Mouse (Mus musculus) limb, embryonic 15.5 days (tissue): ENCODE measurements around the gene Hhipl1. TPM values are rescaled to one million over a fixed set of nuclear protein-coding genes. Genes with fewer than 3 reads are reported as not detected.

Experiments
- ATAC-seq: fragments of 200-750 bp; cut with Nextera tagmentation; 2 replicates; pipeline ENCODE4 v1.8.0; 2017; ENCODE audit warnings: low read depth, moderate TSS enrichment; ENCODE audit not compliant: insufficient number of reproducible peaks, low FRiP score, low TSS enrichment
- H3K27ac ChIP-seq: fragments of 300-500 bp; sonication (generic); 2 replicates; pipeline ENCODE4 v1.5.1; 2015; ENCODE audit warnings: moderate library complexity, mild to moderate bottlenecking, inconsistent platforms
- H3K27me3 ChIP-seq: fragments of 300-500 bp; sonication (generic); 2 replicates; pipeline ENCODE4 v1.6.1; 2015; ENCODE audit warnings: inconsistent platforms
- H3K36me3 ChIP-seq: fragments of 300-500 bp; sonication (generic); 2 replicates; pipeline ENCODE4 v1.6.1; 2015; ENCODE audit warnings: inconsistent platforms
- H3K4me1 ChIP-seq: fragments of 300-500 bp; sonication (generic); 2 replicates; pipeline ENCODE4 v1.6.1; 2015; ENCODE audit warnings: inconsistent platforms
- H3K4me2 ChIP-seq: fragments of 300-500 bp; sonication (generic); 2 replicates; pipeline ENCODE4 v1.6.1; 2015; ENCODE audit warnings: mild to moderate bottlenecking, inconsistent platforms
- H3K4me3 ChIP-seq: fragments of 300-500 bp; sonication (generic); 2 replicates; pipeline ENCODE4 v1.5.1; 2015; ENCODE audit warnings: mild to moderate bottlenecking, inconsistent platforms
- H3K9ac ChIP-seq: fragments of 300-500 bp; sonication (generic); 2 replicates; pipeline ENCODE4 v1.6.1; 2015; ENCODE audit warnings: inconsistent platforms
- H3K9me3 ChIP-seq: fragments of 300-500 bp; sonication (generic); 2 replicates; pipeline ENCODE4 v1.6.1; 2016; ENCODE audit warnings: inconsistent platforms
- WGBS: fragments of 180-500 bp; shearing (Covaris S2); methylation state at CpG from one replicate; pipeline ENCODE4 v1.1.7; 2015; 5-methylcytosine and 5-hydroxymethylcytosine counted together
- polyA plus RNA-seq: library from polyadenylated mRNA; unstranded; fragments of >200 nt; fragmentation: Nextera tagmentation; extraction: Ambion mirVana; gene quantifications from 2 replicates; pipeline ENCODE4 v1.2.1, GENCODE M21; 2015

Gene Hhipl1
- polyA plus RNA-seq, 1 experiment from 2014 or later, result 1.4 TPM

GRCm38 (mm10) chr12:108349026-108349425, 43.0 kb downstream of the Hhipl1 start:
- Histone ChIP-seq H3K4me1 (peaks cover 7% of the 10 kb centered on the region), H3K27me3 (peaks cover 42% of the 10 kb centered on the region), H3K9me3 (no peaks in the 10 kb centered on the region), H3K9ac (no peak overlapping the region), H3K4me2 (no peak overlapping the region), H3K27ac (no peak overlapping the region), H3K4me3 (no peak overlapping the region), H3K36me3 (no peaks in the 10 kb centered on the region)
- no peak for ATAC-seq
- WGBS, result 54% methylated on average over 5 of the region's 5 CpGs

GRCm38 (mm10) chr12:108350931-108351330, 44.9 kb downstream of the Hhipl1 start:
- H3K9me3 ChIP-seq, result no peaks in the 10 kb centered on the region
- H3K4me2 ChIP-seq, result no peak overlapping the region
- H3K36me3 ChIP-seq, result no peaks in the 10 kb centered on the region
- no peak overlapping the region for H3K27ac ChIP-seq
- H3K27me3 ChIP-seq, result peaks cover 50% of the 10 kb centered on the region
- ATAC-seq, result no peak
- peaks cover 7% of the 10 kb centered on the region for H3K4me1 ChIP-seq
- H3K9ac ChIP-seq, result no peak overlapping the region
- no peak overlapping the region for H3K4me3 ChIP-seq
- WGBS, result 82% methylated on average over 10 of the region's 10 CpGs

GRCm38 (mm10) chr12:108352371-108353136, 46.5 kb downstream of the Hhipl1 start:
- WGBS, result 7% methylated on average over 35 of the region's 35 CpGs
- H3K27me3 ChIP-seq, result peaks cover 50% of the 10 kb centered on the region

GRCm38 (mm10) chr12:108354284-108354683, 48.2 kb downstream of the Hhipl1 start:
- WGBS, result 57% methylated on average over 2 of the region's 2 CpGs
- H3K4me1 ChIP-seq, result peaks cover 7% of the 10 kb centered on the region
- H3K4me2 ChIP-seq, result no peak overlapping the region
- no peak overlapping the region for H3K4me3 ChIP-seq
- no peak overlapping the region for H3K27ac ChIP-seq
- H3K9me3 ChIP-seq, result no peaks in the 10 kb centered on the region
- peak; percentile 26; the same call in 1 of the 2 replicates for ATAC-seq
- H3K9ac ChIP-seq, result no peak overlapping the region
- H3K36me3 ChIP-seq, result no peaks in the 10 kb centered on the region
- H3K27me3 ChIP-seq, result peaks cover 50% of the 10 kb centered on the region

More at GRCm38 (mm10) chr12:108352371-108353136, 46.5 kb downstream of the Hhipl1 start:
- Histone ChIP-seq H3K4me3 (peak overlapping the region; percentile 27), H3K27ac (no peak overlapping the region), H3K4me2 (peak overlapping the region; percentile 45), H3K9ac (0 out of 2 replicates have a peak overlapping the region, but pooled peaks have one; percentile 7), H3K36me3 (no peaks in the 10 kb centered on the region), H3K4me1 (peaks cover 7% of the 10 kb centered on the region), H3K9me3 (no peaks in the 10 kb centered on the region)
- no peak; the same call in 1 of the 2 replicates for ATAC-seq

GRCm38 (mm10) chr12:108355271-108355670, 49.2 kb downstream of the Hhipl1 start:
- ATAC-seq, result no peak
- Histone ChIP-seq H3K27me3 (peaks cover 44% of the 10 kb centered on the region), H3K4me3 (no peak overlapping the region), H3K27ac (no peak overlapping the region), H3K4me2 (no peak overlapping the region), H3K9ac (no peak overlapping the region), H3K36me3 (no peaks in the 10 kb centered on the region), H3K9me3 (no peaks in the 10 kb centered on the region), H3K4me1 (peaks cover 7% of the 10 kb centered on the region)
- 86% methylated on average over 1 of the region's 1 CpGs for WGBS

GRCm38 (mm10) chr12:108355986-108356385, 49.9 kb downstream of the Hhipl1 start:
- no peaks in the 10 kb centered on the region for H3K36me3 ChIP-seq
- no peak for ATAC-seq
- no peaks in the 10 kb centered on the region for H3K9me3 ChIP-seq
- no peak overlapping the region for H3K27ac ChIP-seq
- no peak overlapping the region for H3K4me2 ChIP-seq
- H3K9ac ChIP-seq, result no peak overlapping the region
- H3K4me1 ChIP-seq, result peaks cover 7% of the 10 kb centered on the region
- no peak overlapping the region for H3K4me3 ChIP-seq
- peaks cover 39% of the 10 kb centered on the region for H3K27me3 ChIP-seq

- no peaks in the 10 kb centered on the region for H3K9me3 ChIP-seq
- H3K36me3 ChIP-seq, result no peaks in the 10 kb centered on the region
- no peak overlapping the region for H3K4me3 ChIP-seq
- H3K27ac ChIP-seq, result no peak overlapping the region
- H3K27me3 ChIP-seq, result no peaks in the 10 kb centered on the region
- WGBS, result 4% methylated on average over 5 of the region's 5 CpGs
- no peak overlapping the region for H3K4me2 ChIP-seq
- H3K9ac ChIP-seq, result no peak overlapping the region
- no peak for ATAC-seq
- H3K4me1 ChIP-seq, result peaks cover 26% of the 10 kb centered on the region
Measured at GRCm38 (mm10) chr12:108363796-108364195, 57.7 kb downstream of the Hhipl1 start.

GRCm38 (mm10) chr12:108365340-108365739, 59.3 kb downstream of the Hhipl1 start:
- H3K9ac ChIP-seq, result no peak overlapping the region
- WGBS, result 10% methylated on average over 3 of the region's 3 CpGs
- no peak overlapping the region for H3K4me3 ChIP-seq
- no peaks in the 10 kb centered on the region for H3K9me3 ChIP-seq
- H3K27me3 ChIP-seq, result no peaks in the 10 kb centered on the region
- H3K4me1 ChIP-seq, result peaks cover 29% of the 10 kb centered on the region
- H3K36me3 ChIP-seq, result no peaks in the 10 kb centered on the region
- H3K27ac ChIP-seq, result 0 out of 2 replicates have a peak overlapping the region, but pooled peaks have one; percentile 11
- ATAC-seq, result 0 out of 2 replicates have a peak, but pooled peaks have one; percentile 16
- no peak overlapping the region for H3K4me2 ChIP-seq

- H3K9me3 ChIP-seq, result no peaks in the 10 kb centered on the region
- no peaks in the 10 kb centered on the region for H3K36me3 ChIP-seq
- 55% methylated on average over 7 of the region's 7 CpGs for WGBS
- no peak for ATAC-seq
- peaks cover 34% of the 10 kb centered on the region for H3K4me1 ChIP-seq
- no peak overlapping the region for H3K4me3 ChIP-seq
- no peak overlapping the region for H3K27ac ChIP-seq
- no peak overlapping the region for H3K9ac ChIP-seq
- H3K4me2 ChIP-seq, result no peak overlapping the region
- no peaks in the 10 kb centered on the region for H3K27me3 ChIP-seq
Measured at GRCm38 (mm10) chr12:108365868-108366267, 59.8 kb downstream of the Hhipl1 start.

GRCm38 (mm10) chr12:108367909-108368308, 61.8 kb downstream of the Hhipl1 start:
- Histone ChIP-seq H3K9ac (no peak overlapping the region), H3K9me3 (no peaks in the 10 kb centered on the region), H3K4me1 (peaks cover 48% of the 10 kb centered on the region), H3K36me3 (no peaks in the 10 kb centered on the region), H3K4me3 (no peak overlapping the region), H3K27ac (no peak overlapping the region), H3K4me2 (no peak overlapping the region), H3K27me3 (no peaks in the 10 kb centered on the region)
- no peak for ATAC-seq
- WGBS, result 66% methylated on average over 2 of the region's 2 CpGs

- no peak for ATAC-seq
- no peak overlapping the region for H3K27ac ChIP-seq
- peaks cover 52% of the 10 kb centered on the region for H3K4me1 ChIP-seq
- no peaks in the 10 kb centered on the region for H3K36me3 ChIP-seq
- no peak overlapping the region for H3K4me2 ChIP-seq
- H3K27me3 ChIP-seq, result no peaks in the 10 kb centered on the region
- H3K4me3 ChIP-seq, result no peak overlapping the region
- H3K9me3 ChIP-seq, result no peaks in the 10 kb centered on the region
- WGBS, result 69% methylated on average over 5 of the region's 5 CpGs
- no peak overlapping the region for H3K9ac ChIP-seq
Measured at GRCm38 (mm10) chr12:108368921-108369320, 62.9 kb downstream of the Hhipl1 start.

GRCm38 (mm10) chr12:108370596-108371428, 64.7 kb downstream of the Hhipl1 start, which contains the start of gene Eml1:
Eml1 (plus strand) TSS chr12:108370957.
- Histone ChIP-seq H3K27me3 (no peaks in the 10 kb centered on the region), H3K4me3 (no peak within 1 kb of the TSS), H3K9me3 (no peaks in the 10 kb centered on the region), H3K4me2 (no peak within 1 kb of the TSS), H3K27ac (peak within 1 kb of the TSS; percentile 27; the same call in 1 of the 2 replicates), H3K4me1 (peaks cover 49% of the 10 kb centered on the region), H3K36me3 (no peaks in the 10 kb centered on the region), H3K9ac (no peak within 1 kb of the TSS)
- WGBS, result 66% methylated on average over 19 of the region's 19 CpGs
- ATAC-seq, result peak; percentile 43; the same call in 1 of the 2 replicates
